Mouse (Mus musculus) thymus, postnatal 36 days (tissue): ENCODE data around the gene Eddm3b.
"Not testable (repeated sequence)": the region's sequence is repeated elsewhere in the genome, so short reads cannot be mapped to it uniquely, and the experiment has no call there.

Experiments used
- DNase-seq, 2 experiments: peaks; one replicate each; pipeline ENCODE4 v3.0.0; 2022; ENCODE audit warnings: mixed read lengths in 2 of 2

Eddm3b gene

GRCm38 (mm10) chr14:51144451-51144850 lies 30.2 kb downstream of the Eddm3b start:
- no peak for DNase-seq

DNA sequence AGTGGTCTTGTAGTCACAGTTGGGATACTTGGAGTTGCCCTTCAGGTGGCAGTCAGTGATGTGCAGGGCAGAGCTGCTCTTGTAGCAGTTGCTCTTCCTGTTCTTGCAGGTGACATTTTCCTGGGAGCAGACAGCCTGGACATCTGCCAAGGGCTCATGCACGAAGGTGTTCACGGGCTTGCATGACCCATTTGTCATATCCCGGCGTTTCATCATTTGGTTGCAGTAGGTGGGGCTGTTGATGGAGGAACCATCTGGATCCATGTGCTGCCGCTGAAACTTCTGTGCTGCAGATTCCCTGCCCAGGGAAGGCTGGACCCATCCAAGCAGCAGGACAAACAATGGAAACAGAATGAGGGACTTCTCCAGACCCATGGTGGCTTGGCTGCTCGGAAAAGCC lies 31.3 kb downstream of the Eddm3b start:
- DNase-seq: no peak

DNA sequence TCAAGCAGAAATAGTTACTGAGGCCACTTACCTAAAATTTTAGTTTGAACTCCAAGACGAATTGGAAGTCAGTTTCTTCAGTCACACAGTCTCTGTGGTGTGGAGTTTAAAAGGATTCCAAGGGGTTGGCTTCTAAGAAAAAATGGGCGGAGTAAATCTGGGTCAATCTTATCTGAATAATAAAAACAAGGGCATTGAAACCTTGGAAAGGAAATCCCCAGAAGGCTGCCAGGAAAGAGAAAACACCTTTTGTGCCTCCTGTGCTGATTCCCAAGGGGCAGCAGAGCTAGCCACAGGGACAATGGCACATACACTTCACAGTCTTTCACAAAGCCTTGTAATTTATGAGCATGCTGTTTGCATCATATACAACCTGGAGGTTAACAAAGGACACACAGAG lies 32.5 kb downstream of the Eddm3b start, which contains the start of gene Rnase1:
Gene Rnase1 (minus strand): TSS at position 101 of the 400 bp plus-strand sequence.
- no peak for DNase-seq

GRCm38 (mm10) chr14:51148006-51148405 lies 33.8 kb downstream of the Eddm3b start:
- DNase-seq: no peak

- DNase-seq: no peak
Observed at GRCm38 (mm10) chr14:51149164-51149563, 34.9 kb downstream of the Eddm3b start.

GRCm38 (mm10) chr14:51150206-51150831 lies 36.1 kb downstream of the Eddm3b start:
- no peak for DNase-seq

DNA sequence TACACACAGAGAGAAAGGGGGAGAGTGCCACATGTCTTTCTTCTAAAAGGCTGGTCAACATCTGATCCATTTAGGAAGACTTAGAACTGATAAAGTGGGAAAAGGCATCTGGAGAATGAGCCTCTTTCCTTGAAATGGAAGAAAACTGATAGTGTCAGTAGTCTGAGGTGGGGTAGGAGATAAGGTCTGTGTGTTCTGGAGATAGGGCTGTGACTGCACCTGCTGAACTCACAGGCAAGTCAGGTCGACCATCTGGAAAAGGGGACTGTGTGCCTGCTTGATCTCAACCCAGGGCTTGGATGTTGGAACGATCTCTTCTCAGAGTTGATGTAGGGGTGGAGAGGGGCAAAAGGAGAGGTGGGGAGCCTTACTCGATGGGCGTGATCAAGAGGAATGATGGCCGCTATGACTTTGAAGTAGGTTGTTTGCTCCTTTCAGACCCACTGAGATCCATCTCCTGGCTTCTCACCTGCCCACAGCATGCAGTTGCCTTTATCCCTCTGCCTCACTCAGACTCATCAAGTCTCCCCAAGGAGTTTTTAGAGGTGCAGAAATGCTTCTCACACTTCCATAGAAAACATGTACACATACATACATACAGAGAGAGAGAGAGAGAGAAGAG lies 38.1 kb downstream of the Eddm3b start:
- no peak for DNase-seq

DNA sequence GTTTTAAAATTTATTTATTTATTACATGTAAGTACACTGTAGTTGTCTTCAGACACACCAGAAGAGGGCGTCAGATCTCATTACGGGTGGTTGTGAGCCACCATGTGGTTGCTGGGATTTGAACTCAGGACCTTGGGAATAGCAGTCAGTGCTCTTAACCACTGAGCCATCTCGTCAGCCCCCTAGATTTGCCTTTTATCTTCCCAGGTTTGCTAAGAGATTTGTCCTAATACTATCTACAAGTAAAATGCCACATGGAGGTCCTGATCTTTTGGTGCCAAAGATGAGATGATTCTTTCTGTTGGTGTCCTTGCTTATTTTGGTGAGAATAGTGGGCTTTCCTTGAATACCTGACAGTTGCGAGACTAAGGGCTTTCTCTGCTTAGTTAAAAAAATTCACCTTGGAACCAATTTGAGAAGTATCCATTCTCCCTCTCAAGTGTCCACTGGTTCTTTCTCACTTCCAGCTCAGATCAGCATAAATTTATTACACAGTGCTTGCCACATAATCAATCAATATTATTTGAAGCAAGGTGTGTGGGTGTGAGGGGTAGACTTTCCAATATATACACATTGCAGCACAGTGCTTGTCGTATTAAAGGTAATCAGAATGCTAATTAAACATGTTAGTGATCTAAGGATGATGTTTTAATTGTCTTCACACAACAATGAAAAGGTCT lies 42.0 kb downstream of the Eddm3b start:
- DNase-seq: no peak

GRCm38 (mm10) chr14:51156736-51157068 lies 42.5 kb downstream of the Eddm3b start:
- no peak for DNase-seq

GRCm38 (mm10) chr14:51157072-51157471 lies 42.8 kb downstream of the Eddm3b start:
- no peak for DNase-seq

DNA sequence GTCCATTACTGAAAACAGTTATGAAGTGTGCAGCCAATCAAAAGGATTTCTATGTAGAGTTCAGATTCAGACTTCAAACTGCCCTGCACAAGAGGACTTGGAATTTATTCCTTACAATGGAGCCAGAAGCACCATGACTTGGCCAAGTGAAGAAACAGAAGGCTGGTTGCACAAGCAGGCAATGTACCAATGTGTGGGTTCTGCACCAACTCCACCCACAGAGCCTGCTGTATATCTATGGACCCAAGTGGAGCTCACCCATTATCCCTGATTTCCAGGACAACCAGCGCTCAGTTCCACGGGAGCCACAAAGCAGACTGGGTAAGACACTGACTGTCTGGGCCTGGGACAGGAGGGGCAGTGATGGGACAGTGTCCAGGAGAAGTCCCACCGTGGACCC lies 47.8 kb downstream of the Eddm3b start, which contains the start of gene Rnase2b:
Gene Rnase2b (plus strand): TSS at position 285 of the 400 bp plus-strand sequence.
- not testable (repeated sequence) for DNase-seq

DNA sequence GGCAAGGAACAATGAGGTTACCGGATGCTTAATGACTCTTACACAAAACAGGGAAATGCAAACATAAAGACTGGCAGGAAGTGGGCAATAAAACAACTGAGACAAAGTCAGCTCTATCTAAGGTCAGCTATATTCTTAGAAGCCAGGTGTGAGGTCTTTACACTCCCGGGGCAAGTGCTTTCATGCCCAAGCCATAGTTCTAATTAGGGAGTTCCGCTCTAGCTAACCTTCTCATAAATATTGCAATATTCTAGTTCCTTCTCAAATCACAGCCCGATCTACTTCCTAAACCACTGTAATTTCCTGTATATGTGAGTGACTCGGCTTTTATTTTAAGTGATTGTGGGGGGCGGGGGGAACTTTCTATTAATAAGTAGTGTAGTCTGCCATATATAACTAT lies 49.1 kb downstream of the Eddm3b start:
- not testable (repeated sequence) for DNase-seq

DNA sequence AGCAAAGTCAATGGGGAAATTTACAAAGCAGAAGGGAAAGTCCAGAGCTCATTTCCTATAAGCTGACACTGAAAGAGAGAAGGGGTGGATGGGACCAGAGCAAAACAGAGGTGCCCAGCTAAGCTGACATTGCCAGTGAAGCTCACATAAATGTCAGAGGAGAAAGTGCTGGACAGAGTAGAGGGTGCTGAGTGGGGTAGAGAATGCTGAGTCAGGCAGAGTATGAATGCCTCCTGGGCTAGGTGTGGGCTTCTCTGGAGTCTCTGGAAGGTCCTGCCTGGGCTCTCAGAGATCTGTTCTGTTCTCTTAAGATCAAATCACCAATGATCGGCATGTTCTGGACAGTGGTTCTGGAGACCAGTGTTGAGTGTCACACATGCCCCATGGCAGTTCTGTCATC lies 51.2 kb downstream of the Eddm3b start:
- no peak for DNase-seq

DNA sequence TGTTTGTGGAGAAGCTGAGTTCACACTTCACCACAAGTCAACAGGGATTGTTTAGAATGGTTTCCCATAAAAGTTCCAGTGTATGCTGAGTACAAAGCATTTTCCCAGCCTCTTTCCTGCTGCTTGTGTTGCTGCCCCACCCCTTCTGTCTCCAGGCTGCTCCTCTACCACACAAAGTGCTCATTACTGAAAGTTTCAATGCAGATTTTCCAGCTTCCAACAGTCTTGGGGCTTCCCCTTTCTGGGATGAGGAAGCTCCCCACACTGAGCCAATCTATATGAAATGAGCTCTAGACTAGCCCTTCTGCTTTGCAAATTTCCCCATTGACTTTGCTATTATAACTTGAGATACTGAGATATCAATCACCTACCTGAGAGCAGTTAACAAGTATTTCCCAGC lies 51.8 kb downstream of the Eddm3b start:
- no peak for DNase-seq
